Mouse (Mus musculus) forebrain, postnatal 0 days (tissue): Measurements from ENCODE around the gene Cers4. TPM values are rescaled to one million over a fixed set of nuclear protein-coding genes. Genes with fewer than 3 reads are reported as not detected.

Source experiments
- ATAC-seq: fragments of 200-750 bp; cut with Nextera tagmentation; 2 replicates; pipeline ENCODE4 v1.8.0; 2017; ENCODE audit warnings: mild to moderate bottlenecking, moderate library complexity
- DNase-seq: peaks from one replicate; pipeline ENCODE4 v3.0.0-alpha.2; 2015
- H3K27ac ChIP-seq: fragments of 300-500 bp; sonication (generic); 2 replicates; pipeline ENCODE4 v1.5.1; 2014; ENCODE audit warnings: low read depth, mild to moderate bottlenecking, antibody characterized with exemption, low read length, moderate library complexity, mixed read lengths
- H3K27me3 ChIP-seq: fragments of 300-500 bp; sonication (generic); 2 replicates; pipeline ENCODE4 v1.6.1; 2014; ENCODE audit warnings: mild to moderate bottlenecking, low read length, mixed read lengths; ENCODE audit not compliant: insufficient read depth
- H3K36me3 ChIP-seq: fragments of 300-500 bp; sonication (generic); 2 replicates; pipeline ENCODE4 v1.6.1; 2014; ENCODE audit warnings: mild to moderate bottlenecking, moderate library complexity; ENCODE audit not compliant: insufficient read depth
- H3K4me1 ChIP-seq: fragments of 300-500 bp; sonication (generic); 2 replicates; pipeline ENCODE4 v1.6.1; 2014; ENCODE audit warnings: antibody characterized with exemption; ENCODE audit not compliant: insufficient read depth
- H3K4me2 ChIP-seq: fragments of 300-500 bp; sonication (generic); 2 replicates; pipeline ENCODE4 v1.6.1; 2014; ENCODE audit warnings: low read depth, mild to moderate bottlenecking, moderate library complexity
- H3K4me3 ChIP-seq: fragments of 300-500 bp; sonication (generic); 2 replicates; pipeline ENCODE4 v1.5.1; 2014; ENCODE audit warnings: low read depth, low read length, mixed read lengths
- H3K9ac ChIP-seq: fragments of 300-500 bp; sonication (generic); 2 replicates; pipeline ENCODE4 v1.6.1; 2014; ENCODE audit warnings: mild to moderate bottlenecking
- H3K9me3 ChIP-seq: fragments of 300-500 bp; sonication (generic); 2 replicates; pipeline ENCODE4 v1.6.1; 2016; ENCODE audit warnings: low read length
- CTCF ChIP-seq: sonication (generic); IDR thresholded peaks from 2 replicates; pipeline ENCODE4 v1.5.1; 2016; ENCODE audit warnings: antibody characterized with exemption, control low read depth, low read depth
- WGBS: fragments of 180-500 bp; shearing (Covaris S2); extraction: QIAGEN DNeasy Blood & Tissue Kit; methylation state at CpG from one replicate; pipeline ENCODE4 v1.1.7; 2014; 5-methylcytosine and 5-hydroxymethylcytosine counted together
- polyA plus RNA-seq: library from polyadenylated mRNA; unstranded; fragments of >200 nt; fragmentation: Nextera tagmentation; extraction: Ambion mirVana; gene quantifications from 2 replicates; pipeline ENCODE4 v1.2.1, GENCODE M21; 2015
- total RNA-seq: library from RNA; depleted of rRNA; stranded (reverse); fragments of >200 nt; gene quantifications from 2 replicates; pipeline ENCODE4 v1.2.3, GENCODE M21; 2014; rRNA removed

Cers4 gene
- total and polyA plus RNA-seq, 2 experiments from 2014 or later, result 50.5 to 67.8 TPM

- ATAC-seq (peak; percentile 32; the same call in 1 of the 2 replicates), DNase-seq (no peak)
- Histone ChIP-seq H3K4me1 (0 out of 2 replicates have a peak, but pooled peaks cover 8% of the 10 kb centered on the region), H3K9ac (no peak overlapping the region), H3K36me3 (peaks cover 5% of the 10 kb centered on the region), H3K4me3 (no peak overlapping the region), H3K27ac (no peak overlapping the region), H3K9me3 (no peaks in the 10 kb centered on the region), H3K27me3 (no peaks in the 10 kb centered on the region), H3K4me2 (no peak overlapping the region)
- 18% methylated on average over 2 of the region's 2 CpGs for WGBS
- no peak for TF ChIP-seq CTCF
Observed at GRCm38 (mm10) chr8:4511429-4512115, 18.7 kb downstream of the Cers4 start.

- 0 out of 2 replicates have a peak, but pooled peaks cover 8% of the 10 kb centered on the region for H3K4me1 ChIP-seq
- no peaks in the 10 kb centered on the region for H3K27me3 ChIP-seq
- H3K27ac ChIP-seq, result no peak overlapping the region
- DNase-seq (no peak), ATAC-seq (no peak; the same call in 1 of the 2 replicates)
- TF ChIP-seq CTCF, result no peak
- WGBS, result 12% methylated on average over 8 of the region's 8 CpGs
- no peak overlapping the region for H3K9ac ChIP-seq
- H3K9me3 ChIP-seq, result no peaks in the 10 kb centered on the region
- H3K36me3 ChIP-seq, result peaks cover 10% of the 10 kb centered on the region
- no peak overlapping the region for H3K4me2 ChIP-seq
- H3K4me3 ChIP-seq, result no peak overlapping the region
Observed at GRCm38 (mm10) chr8:4512116-4512495, 19.3 kb downstream of the Cers4 start.

DNA sequence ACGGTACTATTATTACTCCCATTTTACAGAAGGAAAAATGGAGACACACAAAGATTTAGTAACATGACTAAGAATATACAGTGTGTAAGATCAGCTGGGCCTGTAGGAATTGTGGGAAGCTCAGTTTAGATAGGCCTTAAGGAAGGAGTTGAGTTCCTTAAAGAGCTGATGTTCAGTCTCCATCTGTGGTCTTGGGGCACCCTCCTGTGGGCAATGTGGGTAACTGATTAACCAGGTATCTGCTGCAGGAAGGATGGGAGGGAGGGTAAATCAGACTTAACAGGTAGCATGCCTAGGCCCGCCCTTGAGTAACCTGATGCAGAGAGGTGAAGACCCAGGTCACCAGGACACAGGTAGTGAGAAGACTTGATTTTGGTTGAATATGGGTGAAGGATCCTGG, 23.3 kb downstream of the Cers4 start:
- WGBS, result 84% methylated on average over 2 of the region's 2 CpGs
- H3K9me3 ChIP-seq, result no peaks in the 10 kb centered on the region

GRCm38 (mm10) chr8:4521472-4521871, 28.6 kb downstream of the Cers4 start:
- Histone ChIP-seq H3K4me3 (no peak overlapping the region), H3K27me3 (no peaks in the 10 kb centered on the region), H3K27ac (no peak overlapping the region), H3K36me3 (peaks cover 70% of the 10 kb centered on the region), H3K9ac (no peak overlapping the region), H3K9me3 (no peaks in the 10 kb centered on the region), H3K4me1 (no peaks in the 10 kb centered on the region), H3K4me2 (no peak overlapping the region)
- ATAC-seq (no peak), DNase-seq (no peak)
- WGBS, result 89% methylated on average over 4 of the region's 4 CpGs
- TF ChIP-seq CTCF, result no peak

More for the DNA sequence above, 23.3 kb downstream of the Cers4 start:
- peak; percentile 62 for ATAC-seq
- 0 out of 2 replicates have a peak, but pooled peaks cover 6% of the 10 kb centered on the region for H3K4me1 ChIP-seq
- H3K27ac ChIP-seq, result no peak overlapping the region
- H3K27me3 ChIP-seq, result no peaks in the 10 kb centered on the region
- TF ChIP-seq CTCF, result peak; percentile 76
- DNase-seq, result peak; percentile 56
- H3K4me2 ChIP-seq, result no peak overlapping the region
- no peak overlapping the region for H3K4me3 ChIP-seq
- peaks cover 50% of the 10 kb centered on the region for H3K36me3 ChIP-seq
- no peak overlapping the region for H3K9ac ChIP-seq

GRCm38 (mm10) chr8:4523525-4523924, 30.7 kb downstream of the Cers4 start:
- H3K27me3 ChIP-seq, result no peaks in the 10 kb centered on the region
- no peak overlapping the region for H3K4me3 ChIP-seq
- WGBS, result 97% methylated on average over 10 of the region's 10 CpGs
- H3K9ac ChIP-seq, result no peak overlapping the region
- H3K36me3 ChIP-seq, result peaks cover 50% of the 10 kb centered on the region
- ATAC-seq (no peak), DNase-seq (no peak)
- no peaks in the 10 kb centered on the region for H3K9me3 ChIP-seq
- no peak for TF ChIP-seq CTCF
- H3K4me1 ChIP-seq, result no peaks in the 10 kb centered on the region
- no peak overlapping the region for H3K4me2 ChIP-seq
- H3K27ac ChIP-seq, result no peak overlapping the region

Other genes starting within 250 kb of the Cers4 start
- 8.4 and 18.6 TPM in 2 replicates for gene Tgfbr3l, start 244.8 kb upstream of the Cers4 start, total RNA-seq
- gene Tgfbr3l, start 244.8 kb upstream of the Cers4 start, polyA plus RNA-seq, result 1.1 and 1.3 TPM in 2 replicates
- 56.8 and 58.2 TPM in 2 replicates for gene Snapc2, start 239.9 kb upstream of the Cers4 start, total RNA-seq
- 56.0 and 65.5 TPM in 2 replicates for gene Snapc2, start 239.9 kb upstream of the Cers4 start, polyA plus RNA-seq
- gene Ctxn1, start 233.8 kb upstream of the Cers4 start, total RNA-seq, result 111 and 113 TPM in 2 replicates
- gene Ctxn1, start 233.8 kb upstream of the Cers4 start, polyA plus RNA-seq, result 452 and 513 TPM in 2 replicates
- gene Timm44, start 217.1 kb upstream of the Cers4 start, total RNA-seq, result 65.7 and 67.9 TPM in 2 replicates
- gene Timm44, start 217.1 kb upstream of the Cers4 start, polyA plus RNA-seq, result 33.7 and 35.1 TPM in 2 replicates
- 9.9 and 11.8 TPM in 2 replicates for gene Ccl25, start 167.8 kb upstream of the Cers4 start, total RNA-seq
- gene Ccl25, start 167.8 kb upstream of the Cers4 start, polyA plus RNA-seq, result 18.4 and 19.2 TPM in 2 replicates
- gene Elavl1, start 167.6 kb upstream of the Cers4 start, total RNA-seq, result 49.2 and 66.6 TPM in 2 replicates
- gene Elavl1, start 167.6 kb upstream of the Cers4 start, polyA plus RNA-seq, result 46.7 and 60.7 TPM in 2 replicates
- 19.0 and 20.0 TPM in 2 replicates for gene Zfp958, start 120.1 kb downstream of the Cers4 start, total RNA-seq
- 8.4 and 11.4 TPM in 2 replicates for gene Zfp958, start 120.1 kb downstream of the Cers4 start, polyA plus RNA-seq